Mouse (Mus musculus): ENCODE results near the gene Hpse. TPM values are rescaled to one million over a fixed set of nuclear protein-coding genes. Genes with fewer than 3 reads are reported as not detected.

The Hpse gene
- total RNA-seq (2014; rRNA removed) (0.28 and 3.2 TPM in 2 replicates), polyA plus RNA-seq (2015; fragmentation: Nextera tagmentation; extraction: Ambion mirVana) (0.39 and 0.44 TPM in 2 replicates)

DNA sequence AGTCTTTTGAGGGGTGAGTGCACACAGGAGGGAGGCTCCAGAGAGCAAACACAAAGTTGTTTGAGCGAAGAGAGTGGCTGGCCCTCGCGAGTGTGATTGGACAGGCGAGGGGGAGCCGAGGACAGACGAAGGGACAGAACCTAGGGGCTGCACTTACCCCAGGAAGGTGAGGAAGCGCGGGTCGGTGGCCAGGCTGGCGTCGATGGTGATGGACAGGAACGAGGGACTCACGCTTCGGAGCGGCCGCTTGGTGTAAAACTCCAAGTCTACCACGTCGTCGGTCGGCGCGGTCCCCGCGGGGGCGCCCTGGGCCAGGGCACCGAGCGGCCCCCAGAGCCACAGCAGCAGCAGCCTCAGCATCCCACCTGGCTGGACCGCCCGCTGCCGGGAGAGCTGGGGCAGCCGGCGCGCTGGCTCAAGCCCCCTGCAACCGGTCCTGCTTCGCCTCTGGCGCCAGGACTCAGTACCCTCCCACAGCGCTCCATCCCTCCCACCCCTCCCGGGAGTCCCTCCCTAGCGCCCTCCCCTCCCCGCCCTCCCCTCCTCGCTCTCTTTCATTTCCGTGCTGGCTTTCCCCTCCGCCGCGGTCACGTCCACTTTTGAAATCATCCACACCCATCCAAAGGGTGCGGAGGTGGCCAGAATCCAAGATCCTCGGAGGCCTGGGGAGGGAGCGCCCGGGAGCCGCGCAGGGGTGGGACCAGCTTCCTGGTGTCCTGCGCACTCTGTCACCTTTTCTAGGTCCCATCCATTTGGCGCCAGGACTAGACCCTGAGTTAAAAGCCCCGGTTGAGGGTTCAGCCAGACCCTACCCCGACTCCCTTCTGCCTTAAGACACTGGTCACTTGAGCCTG lies at the start of gene Hpse:
Gene Hpse (minus strand): TSS at position 482 of the 854 bp plus-strand sequence.
- H3K4me2 ChIP-seq (ENCODE audit: low read depth, low read length, poor library complexity, severe bottlenecking): peak within 1 kb of the TSS; percentile 94
- no peaks in the 10 kb centered on the region for H3K4me1 ChIP-seq (ENCODE audit: insufficient read depth, low read length)
- DNase-seq (ENCODE audit: low spot score): peak; percentile 6
- H3K27ac ChIP-seq (ENCODE audit: low read depth, low read length): no peak within 1 kb of the TSS
- no peak for TF ChIP-seq CTCF (IDR thresholded peaks at IDR 0.05)
- H3K9me3 ChIP-seq (ENCODE audit: low read length): 0 out of 2 replicates have a peak, but pooled peaks cover 4% of the 10 kb centered on the region
- ATAC-seq (ENCODE audit: low FRiP score): peak; percentile 65; the same call in 1 of the 2 replicates
- under 1% methylated on average over 41 of the region's 56 CpGs for WGBS
- H3K27me3 ChIP-seq (ENCODE audit: insufficient read depth, low read length): no peaks in the 10 kb centered on the region; the same call in 1 of the 2 replicates
- H3K4me3 ChIP-seq (ENCODE audit: low read depth, low read length): peak within 1 kb of the TSS; percentile 45
- H3K36me3 ChIP-seq (ENCODE audit: insufficient read depth, low read length): no peaks in the 10 kb centered on the region
- H3K9ac ChIP-seq (replicated peaks; ENCODE audit: low read length, poor library complexity, severe bottlenecking): peak within 1 kb of the TSS; percentile 46

DNA sequence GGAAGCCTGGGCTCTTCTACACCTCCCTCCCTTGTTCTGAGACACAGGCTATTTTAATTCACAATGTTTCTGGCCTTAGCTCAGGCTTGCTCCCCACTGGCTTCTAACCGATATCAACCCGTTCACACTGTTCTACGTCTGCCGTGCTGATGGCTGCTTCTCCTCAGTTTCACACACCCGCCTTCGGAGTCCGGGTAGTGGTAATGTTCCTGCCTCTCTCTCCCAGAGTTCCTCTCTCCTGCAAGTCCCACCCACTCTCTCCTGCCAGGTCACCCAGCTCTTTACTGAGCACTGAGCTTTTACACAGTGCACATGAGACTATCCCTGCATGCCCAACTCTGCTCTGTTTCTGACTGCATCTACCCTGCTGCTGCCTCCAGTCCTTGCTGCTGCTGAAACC lies 46.5 kb upstream of the Hpse start:
- Histone ChIP-seq H3K9me3 (ENCODE audit: low read length) (no peaks in the 10 kb centered on the region), H3K27ac (ENCODE audit: low read depth, low read length) (no peak overlapping the region), H3K4me3 (ENCODE audit: low read depth, low read length) (no peak overlapping the region), H3K4me2 (ENCODE audit: low read depth, low read length, poor library complexity, severe bottlenecking) (no peak overlapping the region), H3K36me3 (ENCODE audit: insufficient read depth, low read length) (peaks cover 74% of the 10 kb centered on the region), H3K9ac (replicated peaks; ENCODE audit: low read length, poor library complexity, severe bottlenecking) (no peak overlapping the region), H3K4me1 (ENCODE audit: insufficient read depth, low read length) (no peaks in the 10 kb centered on the region), H3K27me3 (ENCODE audit: insufficient read depth, low read length) (no peaks in the 10 kb centered on the region)
- no peak for TF ChIP-seq CTCF (IDR thresholded peaks at IDR 0.05)
- DNase-seq (ENCODE audit: low spot score): no peak
- no peak for ATAC-seq (ENCODE audit: low FRiP score)
- WGBS: 95% methylated on average over 7 of the region's 7 CpGs

DNA sequence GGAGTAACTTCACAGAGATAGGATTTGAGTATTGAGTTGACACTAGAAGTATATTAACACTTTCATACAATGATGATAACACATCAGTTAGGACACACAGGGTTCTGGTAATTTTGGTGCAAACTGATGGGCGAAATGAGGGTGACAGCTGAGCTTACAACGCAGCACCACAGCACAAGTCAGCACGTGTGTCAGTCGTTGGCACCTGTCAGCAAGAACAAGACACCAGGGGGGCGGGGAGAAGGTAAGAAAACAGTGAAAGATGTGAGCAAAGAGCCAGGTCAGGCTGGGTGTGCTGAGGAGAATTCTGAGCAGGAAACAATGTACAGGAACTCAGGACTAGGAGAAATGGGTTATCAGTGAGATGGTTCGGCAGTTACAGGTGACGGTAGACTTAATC lies 42.2 kb upstream of the Hpse start:
- no peak for TF ChIP-seq CTCF (IDR thresholded peaks at IDR 0.05)
- Histone ChIP-seq H3K4me3 (ENCODE audit: low read depth, low read length) (no peak overlapping the region), H3K36me3 (ENCODE audit: insufficient read depth, low read length) (peaks cover 43% of the 10 kb centered on the region)

DNA sequence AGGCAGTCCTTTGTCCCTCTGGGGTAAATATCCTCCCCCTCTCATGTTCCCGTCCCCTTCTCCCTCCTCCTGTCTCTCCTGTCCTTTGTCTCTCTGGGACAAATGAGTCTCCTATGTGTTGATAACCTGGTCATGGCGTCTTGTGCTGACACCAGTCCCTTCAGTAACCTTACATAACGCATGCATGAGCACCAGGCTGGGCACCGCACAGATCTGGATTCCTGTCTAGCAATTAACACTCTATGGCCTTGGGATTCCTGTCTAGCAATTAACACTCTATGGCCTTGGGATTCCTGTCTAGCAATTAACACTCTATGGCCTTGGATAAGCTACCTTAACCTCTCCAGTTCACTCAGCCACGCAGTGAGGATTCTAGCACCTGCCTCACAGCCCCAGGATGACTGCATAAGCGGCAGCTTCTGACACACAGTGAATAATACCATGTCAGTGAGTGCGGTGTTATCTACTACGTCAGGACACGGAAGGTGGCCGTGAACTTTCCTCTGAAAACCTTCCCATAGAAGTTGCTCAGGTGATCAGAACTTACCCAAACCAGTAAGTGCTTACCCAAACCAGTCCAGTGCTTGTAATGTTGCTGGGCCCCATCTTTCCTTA lies 40.6 kb upstream of the Hpse start:
- Histone ChIP-seq H3K4me1 (ENCODE audit: insufficient read depth, low read length) (no peaks in the 10 kb centered on the region), H3K27ac (ENCODE audit: low read depth, low read length) (no peak overlapping the region), H3K9ac (replicated peaks; ENCODE audit: low read length, poor library complexity, severe bottlenecking) (no peak overlapping the region), H3K36me3 (ENCODE audit: insufficient read depth, low read length) (peaks cover 28% of the 10 kb centered on the region), H3K4me2 (ENCODE audit: low read depth, low read length, poor library complexity, severe bottlenecking) (no peak overlapping the region), H3K4me3 (ENCODE audit: low read depth, low read length) (no peak overlapping the region), H3K27me3 (ENCODE audit: insufficient read depth, low read length) (no peaks in the 10 kb centered on the region), H3K9me3 (ENCODE audit: low read length) (no peaks in the 10 kb centered on the region)
- 88% methylated on average over 10 of the region's 10 CpGs for WGBS
- DNase-seq (ENCODE audit: low spot score) (no peak), ATAC-seq (ENCODE audit: low FRiP score) (no peak)
- TF ChIP-seq CTCF (IDR thresholded peaks at IDR 0.05): no peak

More for the DNA sequence above, 42.2 kb upstream of the Hpse start:
- Histone ChIP-seq H3K27ac (ENCODE audit: low read depth, low read length) (no peak overlapping the region), H3K27me3 (ENCODE audit: insufficient read depth, low read length) (no peaks in the 10 kb centered on the region), H3K9me3 (ENCODE audit: low read length) (no peaks in the 10 kb centered on the region), H3K4me2 (ENCODE audit: low read depth, low read length, poor library complexity, severe bottlenecking) (no peak overlapping the region), H3K4me1 (ENCODE audit: insufficient read depth, low read length) (no peaks in the 10 kb centered on the region), H3K9ac (replicated peaks; ENCODE audit: low read length, poor library complexity, severe bottlenecking) (no peak overlapping the region)
- DNase-seq (ENCODE audit: low spot score): no peak
- 94% methylated on average over 7 of the region's 7 CpGs for WGBS
- no peak for ATAC-seq (ENCODE audit: low FRiP score)

- 97% methylated on average over 5 of the region's 5 CpGs for WGBS
Measured at GRCm38 (mm10) chr5:100758121-100758520, 38.6 kb upstream of the Hpse start.

GRCm38 (mm10) chr5:100753407-100753806 lies 33.9 kb upstream of the Hpse start:
- no peak overlapping the region for H3K9ac ChIP-seq (replicated peaks; ENCODE audit: low read length, poor library complexity, severe bottlenecking)
- H3K36me3 ChIP-seq (ENCODE audit: insufficient read depth, low read length): no peaks in the 10 kb centered on the region
- H3K27me3 ChIP-seq (ENCODE audit: insufficient read depth, low read length): no peaks in the 10 kb centered on the region
- no peak for TF ChIP-seq CTCF (IDR thresholded peaks at IDR 0.05)
- no peak overlapping the region for H3K27ac ChIP-seq (ENCODE audit: low read depth, low read length)
- no peak overlapping the region for H3K4me3 ChIP-seq (ENCODE audit: low read depth, low read length)
- ATAC-seq (ENCODE audit: low FRiP score) (no peak), DNase-seq (ENCODE audit: low spot score) (peak; percentile 19)
- no peaks in the 10 kb centered on the region for H3K4me1 ChIP-seq (ENCODE audit: insufficient read depth, low read length)
- H3K9me3 ChIP-seq (ENCODE audit: low read length): no peaks in the 10 kb centered on the region
- H3K4me2 ChIP-seq (ENCODE audit: low read depth, low read length, poor library complexity, severe bottlenecking): no peak overlapping the region
- 58% methylated on average over 7 of the region's 7 CpGs for WGBS

More at GRCm38 (mm10) chr5:100758121-100758520, 38.6 kb upstream of the Hpse start:
- Histone ChIP-seq H3K4me3 (ENCODE audit: low read depth, low read length) (no peak overlapping the region), H3K36me3 (ENCODE audit: insufficient read depth, low read length) (peaks cover 8% of the 10 kb centered on the region), H3K27ac (ENCODE audit: low read depth, low read length) (no peak overlapping the region), H3K9ac (replicated peaks; ENCODE audit: low read length, poor library complexity, severe bottlenecking) (no peak overlapping the region), H3K27me3 (ENCODE audit: insufficient read depth, low read length) (no peaks in the 10 kb centered on the region), H3K9me3 (ENCODE audit: low read length) (no peaks in the 10 kb centered on the region), H3K4me2 (ENCODE audit: low read depth, low read length, poor library complexity, severe bottlenecking) (no peak overlapping the region), H3K4me1 (ENCODE audit: insufficient read depth, low read length) (no peaks in the 10 kb centered on the region)
- no peak for TF ChIP-seq CTCF (IDR thresholded peaks at IDR 0.05)
- ATAC-seq (ENCODE audit: low FRiP score): no peak
- DNase-seq (ENCODE audit: low spot score): no peak
